Mouse (Mus musculus) midbrain, embryonic 13.5 days (tissue): ENCODE results near the gene Scn5a. TPM values are rescaled to one million over a fixed set of nuclear protein-coding genes. Genes with fewer than 3 reads are reported as not detected.

Source experiments
- ATAC-seq: fragments of 200-750 bp; cut with Nextera tagmentation; 2 replicates; pipeline ENCODE4 v1.8.0; 2017; ENCODE audit warnings: mild to moderate bottlenecking, moderate TSS enrichment, moderate library complexity
- H3K27ac ChIP-seq: fragments of 300-500 bp; sonication (generic); 2 replicates; pipeline ENCODE4 v1.5.1; 2015; ENCODE audit warnings: inconsistent platforms, mild to moderate bottlenecking, moderate library complexity
- H3K27me3 ChIP-seq: fragments of 300-500 bp; sonication (generic); 2 replicates; pipeline ENCODE4 v1.6.1; 2015; ENCODE audit warnings: mild to moderate bottlenecking, inconsistent platforms
- H3K36me3 ChIP-seq: fragments of 300-500 bp; sonication (generic); 2 replicates; pipeline ENCODE4 v1.6.1; 2015; ENCODE audit warnings: mild to moderate bottlenecking, inconsistent platforms
- H3K4me1 ChIP-seq: fragments of 300-500 bp; sonication (generic); replicated peaks from 2 replicates; pipeline ENCODE4 v1.6.1; 2015; ENCODE audit warnings: inconsistent platforms
- H3K4me2 ChIP-seq: fragments of 300-500 bp; sonication (generic); replicated peaks from 2 replicates; pipeline ENCODE4 v1.6.1; 2015; ENCODE audit warnings: moderate library complexity, mild to moderate bottlenecking, inconsistent platforms
- H3K4me3 ChIP-seq: fragments of 300-500 bp; sonication (generic); replicated peaks from 2 replicates; pipeline ENCODE4 v1.5.1; 2015; ENCODE audit warnings: mild to moderate bottlenecking, inconsistent platforms
- H3K9ac ChIP-seq: fragments of 300-500 bp; sonication (generic); replicated peaks from 2 replicates; pipeline ENCODE4 v1.6.1; 2015; ENCODE audit warnings: mild to moderate bottlenecking, inconsistent platforms
- H3K9me3 ChIP-seq: fragments of 300-500 bp; sonication (generic); 2 replicates; pipeline ENCODE4 v1.6.1; 2016; ENCODE audit warnings: mild to moderate bottlenecking, inconsistent platforms
- WGBS: fragments of 180-500 bp; shearing (Covaris S2); methylation state at CpG from one replicate; pipeline ENCODE4 v1.1.7; 2015; 5-methylcytosine and 5-hydroxymethylcytosine counted together
- polyA plus RNA-seq: library from polyadenylated mRNA; unstranded; fragments of >200 nt; fragmentation: Nextera tagmentation; extraction: Ambion mirVana; gene quantifications from 2 replicates; pipeline ENCODE4 v1.2.1, GENCODE M21; 2015

Gene Scn5a
- polyA plus RNA-seq, 1 experiment from 2014 or later, result 0.20 TPM

- H3K4me1 ChIP-seq, result peaks cover 10% of the 10 kb centered on the region
- H3K27ac ChIP-seq, result no peak overlapping the region
- no peak overlapping the region for H3K4me3 ChIP-seq
- no peak for ATAC-seq
- 68% methylated on average over 12 of the region's 12 CpGs for WGBS
- no peak overlapping the region for H3K4me2 ChIP-seq
- H3K27me3 ChIP-seq, result peaks cover 100% of the 10 kb centered on the region
- 0 out of 2 replicates have a peak, but pooled peaks cover under 1% of the 10 kb centered on the region for H3K9me3 ChIP-seq
- H3K9ac ChIP-seq, result no peak overlapping the region
- H3K36me3 ChIP-seq, result no peaks in the 10 kb centered on the region
Observed at GRCm38 (mm10) chr9:119562256-119562655, 16.6 kb downstream of the Scn5a start.

GRCm38 (mm10) chr9:119561746-119562145, 17.1 kb downstream of the Scn5a start:
- Histone ChIP-seq H3K9me3 (no peaks in the 10 kb centered on the region), H3K9ac (no peak overlapping the region), H3K27ac (no peak overlapping the region; the same call in 1 of the 2 replicates), H3K4me3 (no peak overlapping the region), H3K36me3 (no peaks in the 10 kb centered on the region), H3K4me1 (peaks cover 10% of the 10 kb centered on the region), H3K27me3 (peaks cover 99% of the 10 kb centered on the region), H3K4me2 (no peak overlapping the region)
- no peak for ATAC-seq
- WGBS, result 62% methylated on average over 8 of the region's 8 CpGs

GRCm38 (mm10) chr9:119559537-119560276, 19.1 kb downstream of the Scn5a start:
- Histone ChIP-seq H3K9ac (no peak overlapping the region), H3K27ac (no peak overlapping the region), H3K36me3 (no peaks in the 10 kb centered on the region), H3K9me3 (no peaks in the 10 kb centered on the region), H3K4me1 (peaks cover 10% of the 10 kb centered on the region), H3K27me3 (peaks cover 99% of the 10 kb centered on the region), H3K4me2 (no peak overlapping the region), H3K4me3 (no peak overlapping the region)
- no peak for ATAC-seq
- 82% methylated on average over 16 of the region's 16 CpGs for WGBS

GRCm38 (mm10) chr9:119558119-119558854, 20.5 kb downstream of the Scn5a start:
- Histone ChIP-seq H3K9ac (no peak overlapping the region), H3K36me3 (no peaks in the 10 kb centered on the region), H3K27ac (no peak overlapping the region), H3K4me1 (peaks cover 10% of the 10 kb centered on the region), H3K9me3 (no peaks in the 10 kb centered on the region), H3K27me3 (peaks cover 99% of the 10 kb centered on the region), H3K4me2 (no peak overlapping the region), H3K4me3 (no peak overlapping the region)
- 14% methylated on average over 12 of the region's 12 CpGs for WGBS
- ATAC-seq, result no peak

GRCm38 (mm10) chr9:119556043-119556442, 22.8 kb downstream of the Scn5a start:
- ATAC-seq, result no peak

GRCm38 (mm10) chr9:119547528-119547927, 31.3 kb downstream of the Scn5a start:
- Histone ChIP-seq H3K36me3 (no peaks in the 10 kb centered on the region), H3K9me3 (no peaks in the 10 kb centered on the region), H3K4me2 (no peak overlapping the region), H3K4me3 (no peak overlapping the region), H3K27me3 (peaks cover 97% of the 10 kb centered on the region), H3K4me1 (no peaks in the 10 kb centered on the region), H3K9ac (no peak overlapping the region), H3K27ac (no peak overlapping the region)
- 31% methylated on average over 12 of the region's 12 CpGs for WGBS
- no peak for ATAC-seq

More at GRCm38 (mm10) chr9:119556043-119556442, 22.8 kb downstream of the Scn5a start:
- Histone ChIP-seq H3K9me3 (no peaks in the 10 kb centered on the region), H3K9ac (no peak overlapping the region), H3K4me3 (no peak overlapping the region), H3K36me3 (no peaks in the 10 kb centered on the region), H3K4me1 (no peaks in the 10 kb centered on the region), H3K4me2 (no peak overlapping the region), H3K27ac (no peak overlapping the region), H3K27me3 (peaks cover 99% of the 10 kb centered on the region)
- WGBS, result 82% methylated on average over 3 of the region's 3 CpGs

GRCm38 (mm10) chr9:119547128-119547527, 31.7 kb downstream of the Scn5a start:
- H3K9me3 ChIP-seq, result no peaks in the 10 kb centered on the region
- no peak overlapping the region for H3K4me2 ChIP-seq
- WGBS, result 66% methylated on average over 8 of the region's 8 CpGs
- H3K9ac ChIP-seq, result no peak overlapping the region
- no peaks in the 10 kb centered on the region for H3K4me1 ChIP-seq
- no peak for ATAC-seq
- no peak overlapping the region for H3K27ac ChIP-seq
- no peaks in the 10 kb centered on the region for H3K36me3 ChIP-seq
- peaks cover 97% of the 10 kb centered on the region for H3K27me3 ChIP-seq
- H3K4me3 ChIP-seq, result no peak overlapping the region

GRCm38 (mm10) chr9:119540726-119541125, 38.1 kb downstream of the Scn5a start:
- Histone ChIP-seq H3K9ac (0 out of 2 replicates have a peak overlapping the region, but pooled peaks have one; percentile 3), H3K9me3 (no peaks in the 10 kb centered on the region), H3K36me3 (no peaks in the 10 kb centered on the region), H3K4me3 (no peak overlapping the region), H3K4me2 (no peak overlapping the region), H3K27me3 (peaks cover 100% of the 10 kb centered on the region), H3K27ac (no peak overlapping the region), H3K4me1 (no peaks in the 10 kb centered on the region)
- WGBS, result 87% methylated on average over 9 of the region's 9 CpGs
- ATAC-seq, result no peak

- H3K4me3 ChIP-seq, result no peak overlapping the region
- ATAC-seq, result 0 out of 2 replicates have a peak, but pooled peaks have one; percentile 6
- 72% methylated on average over 4 of the region's 4 CpGs for WGBS
- H3K9ac ChIP-seq, result no peak overlapping the region
- no peaks in the 10 kb centered on the region for H3K4me1 ChIP-seq
- H3K27ac ChIP-seq, result no peak overlapping the region
- H3K36me3 ChIP-seq, result no peaks in the 10 kb centered on the region
- no peaks in the 10 kb centered on the region for H3K9me3 ChIP-seq
- H3K4me2 ChIP-seq, result no peak overlapping the region
- peaks cover 100% of the 10 kb centered on the region for H3K27me3 ChIP-seq
Observed at GRCm38 (mm10) chr9:119537823-119538222, 41.0 kb downstream of the Scn5a start.

GRCm38 (mm10) chr9:119531684-119532417, 47.0 kb downstream of the Scn5a start:
- H3K4me1 ChIP-seq, result peaks cover 9% of the 10 kb centered on the region
- ATAC-seq, result peak; percentile 69
- H3K27me3 ChIP-seq, result peaks cover 100% of the 10 kb centered on the region
- H3K4me2 ChIP-seq, result no peak overlapping the region
- no peaks in the 10 kb centered on the region for H3K36me3 ChIP-seq
- WGBS, result 2% methylated on average over 10 of the region's 10 CpGs
- H3K4me3 ChIP-seq, result no peak overlapping the region
- no peak overlapping the region for H3K9ac ChIP-seq
- H3K27ac ChIP-seq, result no peak overlapping the region
- no peaks in the 10 kb centered on the region for H3K9me3 ChIP-seq

GRCm38 (mm10) chr9:119524511-119524910, 54.3 kb downstream of the Scn5a start:
- Histone ChIP-seq H3K9me3 (no peaks in the 10 kb centered on the region), H3K4me1 (no peaks in the 10 kb centered on the region), H3K4me3 (no peak overlapping the region), H3K4me2 (no peak overlapping the region), H3K9ac (no peak overlapping the region), H3K36me3 (no peaks in the 10 kb centered on the region), H3K27ac (no peak overlapping the region), H3K27me3 (peaks cover 99% of the 10 kb centered on the region)
- ATAC-seq, result no peak
- 92% methylated on average over 6 of the region's 6 CpGs for WGBS

- WGBS, result 92% methylated on average over 8 of the region's 8 CpGs
- no peak for ATAC-seq
- H3K9me3 ChIP-seq, result no peaks in the 10 kb centered on the region
- no peaks in the 10 kb centered on the region for H3K36me3 ChIP-seq
- peaks cover 7% of the 10 kb centered on the region; the same call in 1 of the 2 replicates for H3K4me1 ChIP-seq
- H3K4me3 ChIP-seq, result no peak overlapping the region
- no peak overlapping the region for H3K4me2 ChIP-seq
- H3K27ac ChIP-seq, result no peak overlapping the region
- peaks cover 99% of the 10 kb centered on the region for H3K27me3 ChIP-seq
- H3K9ac ChIP-seq, result no peak overlapping the region
Observed at GRCm38 (mm10) chr9:119523301-119523700, 55.5 kb downstream of the Scn5a start.
